Mouse (Mus musculus) liver, adult 10 weeks (tissue): ENCODE data around the gene Pif1. TPM values are rescaled to one million over a fixed set of nuclear protein-coding genes. Genes with fewer than 3 reads are reported as not detected.

ENCODE experiments used
- polyA plus RNA-seq: library from polyadenylated mRNA; stranded (reverse); fragments of 350-450 nt; fragmentation: Illumina TruSeq; extraction: RNeasy Lipid Tissue Mini Kit (QIAGEN cat#74804); gene quantifications from one replicate; pipeline ENCODE4 v1.2.3, GENCODE M21; 2014; ENCODE audit warnings: low read depth, low replicate concordance

The Pif1 gene
- not detected for polyA plus RNA-seq

GRCm38 (mm10) chr9:65586406-65587269 lies at the start of gene Pif1:
Pif1 (plus strand) TSS chr9:65587160.

GRCm38 (mm10) chr9:65579781-65580371 lies 7.1 kb upstream of the Pif1 start, which contains the start of gene Plekho2:
Plekho2 (minus strand) TSS chr9:65580040.

DNA sequence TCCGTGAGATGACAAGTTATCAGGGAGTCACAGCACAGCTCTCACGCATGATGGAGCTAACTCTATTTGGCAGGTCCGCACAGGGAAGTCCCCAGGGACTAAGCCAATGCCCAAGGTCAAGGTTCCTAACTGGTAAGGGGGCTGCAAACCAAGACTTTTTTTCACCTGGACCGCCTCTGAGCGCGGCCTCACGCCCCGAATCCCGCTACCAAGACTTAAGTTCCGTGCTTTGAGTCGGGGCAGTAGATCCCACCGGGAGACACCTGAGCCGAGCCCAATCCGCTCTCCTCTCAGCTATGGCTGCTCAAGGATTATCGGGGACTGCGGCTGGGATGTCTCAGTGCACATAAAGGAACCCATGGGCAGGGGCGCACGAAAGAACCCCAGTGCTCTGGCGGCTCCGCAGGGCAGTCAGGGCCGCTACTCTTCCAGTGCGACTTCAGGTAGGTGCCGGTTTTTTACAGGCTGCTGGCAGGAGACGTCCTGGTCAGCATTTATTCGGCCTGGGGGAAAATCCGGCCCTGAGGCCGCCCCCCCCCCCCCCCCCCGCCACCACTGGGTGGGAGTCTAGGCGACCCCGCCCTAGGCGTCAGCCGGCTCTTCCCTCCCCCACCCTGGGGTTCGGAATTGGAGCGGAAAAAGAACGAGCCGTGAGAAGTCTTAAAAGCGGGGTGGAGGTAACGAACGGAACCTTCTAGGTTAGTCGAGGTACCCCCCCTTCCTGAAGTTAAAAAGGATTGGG lies 42.2 kb downstream of the Pif1 start, which contains the start of gene Rbpms2:
TSS of gene Rbpms2 (plus strand) at position 624 of the 742 bp plus-strand sequence.

Other genes starting within 250 kb of the Pif1 start
- 4.7 TPM for gene Pdcd7, start 241.1 kb upstream of the Pif1 start, polyA plus RNA-seq
- gene Ubap1l, start 226.1 kb upstream of the Pif1 start, polyA plus RNA-seq: not detected
- 0.16 TPM for gene Kbtbd13, start 195.5 kb upstream of the Pif1 start, polyA plus RNA-seq
- gene Rasl12, start 188.7 kb upstream of the Pif1 start, polyA plus RNA-seq: not detected
- 6.3 TPM for gene Slc51b, start 164.2 kb upstream of the Pif1 start, polyA plus RNA-seq
- 10.0 TPM for gene Mtfmt, start 151.4 kb upstream of the Pif1 start, polyA plus RNA-seq
- 57.9 TPM for gene Spg21, start 126.2 kb upstream of the Pif1 start, polyA plus RNA-seq
- not detected for gene Ankdd1a, start 67.0 kb upstream of the Pif1 start, polyA plus RNA-seq
- gene Plekho2, start 7.1 kb upstream of the Pif1 start, polyA plus RNA-seq: 1.1 TPM
- 30.4 TPM for gene Rbpms2, start 42.5 kb downstream of the Pif1 start, polyA plus RNA-seq
- gene Oaz2, start 80.8 kb downstream of the Pif1 start, polyA plus RNA-seq: 19.3 TPM
- 4.4 TPM for gene Zfp609, start 240.4 kb downstream of the Pif1 start, polyA plus RNA-seq